Mouse (Mus musculus): ENCODE data around the gene Hoxa2. TPM values are rescaled to one million over a fixed set of nuclear protein-coding genes. Genes with fewer than 3 reads are reported as not detected.

Hoxa2 gene
- polyA plus RNA-seq (2017; shearing (Covaris generic)): not detected

DNA sequence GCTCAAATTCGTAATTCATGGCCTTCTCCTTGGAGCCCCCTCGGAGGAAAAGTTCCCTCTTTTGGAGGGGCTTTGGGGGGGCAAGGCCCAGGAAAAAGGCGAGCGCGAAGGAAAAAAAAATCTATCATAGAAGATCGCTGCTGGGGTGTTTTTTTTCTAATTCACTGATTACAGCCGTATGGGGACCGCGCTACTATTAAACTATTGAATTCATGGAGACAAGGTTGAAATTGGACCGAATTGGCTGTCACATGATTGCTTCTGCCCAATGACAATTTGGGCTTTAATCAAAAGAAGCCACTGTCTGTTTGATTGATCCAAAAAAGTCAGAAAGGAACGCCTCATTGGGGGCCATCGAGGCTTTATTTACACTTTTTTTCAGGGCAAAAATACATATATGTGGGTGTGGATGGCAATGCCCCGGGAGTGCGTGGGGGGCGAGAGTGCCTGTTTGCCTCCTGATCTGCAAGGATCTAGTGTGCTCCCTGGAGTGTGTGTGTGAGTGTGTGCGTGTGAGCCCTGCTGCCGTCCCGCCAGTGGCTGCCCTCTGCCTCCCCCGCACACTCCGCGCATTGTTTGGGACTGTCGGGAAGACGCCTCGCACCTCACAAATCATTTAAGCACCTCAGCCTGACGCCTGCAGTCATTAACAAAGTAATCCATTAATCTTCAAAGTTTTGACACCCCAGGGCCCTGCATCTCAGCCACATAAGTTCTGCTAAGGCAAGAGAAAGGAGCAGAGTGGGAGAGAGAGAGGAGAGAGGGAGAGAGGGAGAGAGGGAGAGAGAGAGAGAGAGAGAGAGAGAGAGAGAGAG is at the start of gene Hoxa2:
Gene Hoxa2 (minus strand): TSS at position 206 of the 815 bp plus-strand sequence.
- no peak for ATAC-seq

DNA sequence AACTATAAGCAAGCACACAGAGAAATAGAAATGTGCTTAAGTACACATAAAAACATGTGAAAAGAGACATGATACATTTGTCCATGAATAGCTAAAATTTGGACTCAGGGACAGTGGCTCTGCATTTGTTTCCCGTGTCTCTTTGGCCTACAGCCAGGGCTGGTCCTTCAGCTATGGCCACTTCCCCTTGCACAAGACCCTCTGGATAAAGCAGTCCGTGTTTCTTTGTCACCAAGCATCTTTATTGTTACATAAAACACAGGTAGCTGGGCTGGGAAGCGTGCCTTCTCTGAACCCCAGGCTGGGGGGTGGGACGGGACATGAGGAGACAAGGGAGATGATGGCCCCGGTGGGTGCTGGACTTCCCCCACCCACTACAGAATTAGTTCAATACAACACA is 49.6 kb upstream of the Hoxa2 start:
- no peak for ATAC-seq

DNA sequence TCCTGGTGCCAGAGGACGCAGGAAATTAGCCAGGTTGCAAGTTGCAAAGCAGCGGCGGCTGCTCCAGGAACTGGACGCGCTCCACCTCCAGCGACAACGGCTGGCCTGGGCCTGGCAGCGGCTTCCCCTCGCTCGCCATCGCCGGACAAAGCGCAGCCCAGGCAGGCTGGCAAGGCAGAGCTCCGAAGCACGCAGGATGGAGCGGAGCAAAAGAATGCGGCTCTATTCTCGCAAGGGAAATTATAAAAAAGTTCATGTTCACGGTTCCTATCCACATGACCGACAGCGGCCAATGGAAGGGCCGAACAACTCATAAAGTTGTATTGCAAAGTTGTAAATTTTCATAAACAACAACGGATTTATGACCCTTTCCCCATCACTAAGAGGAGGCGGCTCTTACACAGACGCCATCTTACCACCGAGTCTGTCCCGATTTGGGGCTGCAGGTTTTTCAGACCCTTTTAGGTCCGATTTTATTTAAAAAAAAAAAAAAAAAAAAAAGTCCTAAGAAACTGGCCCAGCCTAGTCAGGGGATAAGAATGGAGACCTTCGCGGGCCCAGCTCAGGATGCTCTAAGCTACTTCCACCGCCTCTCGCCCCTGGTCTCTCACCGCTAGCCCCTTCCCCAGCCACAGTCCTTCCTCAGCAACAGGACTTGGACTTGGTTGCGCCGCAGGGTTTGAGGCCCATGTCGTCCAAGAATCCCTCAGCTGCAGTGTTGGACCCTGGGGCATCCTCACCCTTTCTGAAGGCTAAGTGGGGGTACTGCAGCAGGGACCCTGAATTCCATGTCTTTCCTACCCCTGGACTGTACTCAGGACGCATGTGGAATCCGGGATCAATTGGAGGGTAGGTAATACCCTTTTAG is 48.7 kb upstream of the Hoxa2 start, which contains the start of the genes Hoxa3 and Gm28308:
Gene Hoxa3 (minus strand): TSS at position 218 of the 868 bp plus-strand sequence.
Gene Gm28308 (minus strand): TSS at position 221 of the 868 bp plus-strand sequence.
- ATAC-seq: no peak

DNA sequence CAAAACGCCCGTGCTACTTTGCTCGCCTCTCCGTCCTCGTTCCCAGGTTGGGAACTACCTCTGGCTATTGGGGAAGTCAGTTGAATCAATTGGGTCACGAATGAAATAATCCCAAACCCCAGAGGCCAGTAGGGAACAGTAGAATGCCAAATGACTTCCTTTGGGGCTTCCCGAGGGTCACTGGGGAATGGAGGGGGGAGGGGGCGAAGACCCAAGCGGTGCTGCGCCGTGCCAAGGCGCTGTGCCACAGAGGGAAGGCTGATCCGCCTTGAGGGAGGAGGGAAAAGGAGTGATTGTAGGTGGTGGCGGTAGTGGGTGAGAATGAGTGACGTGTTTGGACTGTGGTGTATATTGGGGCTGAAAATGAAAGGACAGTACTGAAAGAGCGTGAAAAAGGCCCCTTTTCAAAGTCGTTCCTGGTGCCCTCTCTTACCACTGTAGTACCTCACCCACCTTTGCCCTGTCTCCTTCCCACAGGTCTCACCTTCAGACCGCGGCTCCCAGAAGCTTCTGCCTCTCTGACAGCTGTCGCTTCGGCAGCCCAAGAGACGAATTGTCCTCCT is 48.0 kb upstream of the Hoxa2 start:
- ATAC-seq: peak; percentile 7

DNA sequence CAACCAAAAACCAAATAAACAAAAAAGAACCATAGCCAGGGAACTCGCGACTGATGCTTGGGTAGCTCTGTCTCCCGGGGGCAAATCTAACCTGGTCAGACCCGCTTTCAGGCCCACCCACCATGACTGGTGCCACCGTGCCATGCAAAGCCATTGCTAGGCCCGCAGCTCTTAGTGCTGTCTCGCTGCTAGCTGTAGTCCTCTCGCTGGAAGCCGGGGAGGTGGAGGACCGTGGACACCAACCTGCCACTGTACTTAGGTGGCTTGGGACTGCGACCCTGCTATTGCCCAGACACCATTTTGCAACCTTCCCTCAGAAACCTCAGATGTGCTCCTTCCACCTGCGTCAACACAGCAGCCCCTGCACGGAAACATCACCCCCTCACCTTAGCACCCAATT is 47.3 kb upstream of the Hoxa2 start:
- ATAC-seq: peak; percentile 17

DNA sequence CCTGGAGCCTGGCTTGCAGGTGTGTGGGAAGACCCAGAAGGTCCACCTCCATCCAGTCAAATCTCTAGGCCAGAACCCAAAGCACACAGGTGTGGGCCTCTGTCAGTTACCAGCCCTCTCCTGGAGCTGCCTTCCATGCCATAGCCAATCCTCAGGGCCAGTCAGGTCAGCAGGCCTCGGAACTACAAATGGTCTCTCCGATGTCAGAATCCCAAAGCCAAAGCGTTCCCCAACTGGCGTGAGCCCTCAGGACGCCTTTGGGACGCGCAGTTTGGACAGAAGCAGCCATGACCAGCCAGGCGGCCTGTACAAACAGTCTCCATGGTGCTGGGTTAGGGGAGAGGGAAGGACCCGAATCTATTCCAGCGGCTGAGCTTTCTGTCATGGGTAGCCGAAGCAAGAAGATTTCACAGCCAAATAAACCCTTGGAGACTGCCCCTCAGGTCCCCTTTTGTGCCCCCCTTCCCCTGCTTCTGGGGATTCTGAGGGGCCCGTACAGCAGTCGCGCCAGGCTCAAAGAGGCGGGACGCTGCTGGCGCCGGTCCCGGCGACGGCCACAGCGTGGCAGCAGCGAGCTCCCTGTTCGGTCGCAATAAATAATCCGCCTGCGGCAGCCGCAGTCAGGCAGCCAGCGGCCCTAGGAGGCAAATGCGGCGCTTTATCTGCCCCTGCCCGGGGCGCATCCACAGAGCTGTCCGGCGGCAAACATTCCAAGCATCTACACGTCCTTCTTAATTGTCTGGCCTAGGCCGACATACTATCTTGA is 46.7 kb upstream of the Hoxa2 start:
- peak; percentile 79 for ATAC-seq

DNA sequence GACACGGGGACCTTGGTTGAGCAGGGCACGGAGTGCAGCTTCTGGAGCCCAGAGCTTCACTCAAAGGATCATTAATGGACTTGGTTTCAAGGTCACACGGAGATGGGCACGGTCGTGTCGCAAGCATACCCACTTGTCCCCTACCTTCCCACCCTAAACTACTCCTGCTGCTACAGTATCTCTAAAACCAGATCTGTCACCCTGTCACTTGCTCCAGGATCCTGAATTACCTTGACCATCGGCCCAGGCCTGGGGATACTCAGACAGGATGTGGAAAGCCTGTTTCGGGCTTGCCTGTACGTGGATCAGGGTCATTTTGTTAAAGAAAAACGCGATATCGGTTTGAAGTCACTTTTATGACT is 45.0 kb upstream of the Hoxa2 start:
- no peak for ATAC-seq

DNA sequence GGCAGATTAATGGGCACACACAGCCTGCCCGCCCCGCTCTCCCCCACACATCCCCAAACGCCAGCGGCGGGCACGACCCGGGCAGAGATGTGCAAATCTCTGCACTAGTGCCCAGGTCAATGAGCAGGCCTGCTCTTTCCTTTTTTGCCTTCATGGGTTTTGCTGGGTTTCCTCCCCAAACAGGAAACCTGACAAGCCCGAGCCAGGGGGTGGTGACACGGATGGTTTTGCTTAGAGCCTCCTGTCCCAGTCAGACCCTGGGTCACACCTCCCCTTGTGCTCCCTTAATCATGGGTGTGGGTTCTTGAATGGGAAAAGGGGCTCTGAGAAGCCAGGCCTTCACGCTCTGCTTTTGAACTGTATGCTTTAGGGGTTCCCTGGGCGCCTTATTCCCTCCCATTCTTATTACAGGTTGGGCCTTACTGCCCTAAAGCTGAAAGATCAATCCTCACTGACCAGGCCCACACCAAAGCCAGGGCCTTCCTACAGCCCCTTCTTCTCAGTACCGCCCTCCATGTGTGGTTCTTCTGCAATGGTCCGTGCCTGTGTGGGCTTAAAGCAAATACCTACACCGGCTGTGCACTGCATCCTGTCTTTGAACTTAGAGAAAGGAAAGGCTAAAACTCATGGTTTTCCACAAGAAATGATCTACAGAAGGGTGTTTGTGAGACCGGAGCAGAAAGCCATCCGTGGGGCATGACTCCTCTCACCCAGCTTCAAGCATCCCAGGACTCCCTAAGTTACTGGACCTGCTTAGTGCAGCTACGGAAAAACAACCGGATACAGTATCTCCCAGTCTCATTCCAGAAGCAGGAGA is 44.4 kb upstream of the Hoxa2 start:
- no peak for ATAC-seq

DNA sequence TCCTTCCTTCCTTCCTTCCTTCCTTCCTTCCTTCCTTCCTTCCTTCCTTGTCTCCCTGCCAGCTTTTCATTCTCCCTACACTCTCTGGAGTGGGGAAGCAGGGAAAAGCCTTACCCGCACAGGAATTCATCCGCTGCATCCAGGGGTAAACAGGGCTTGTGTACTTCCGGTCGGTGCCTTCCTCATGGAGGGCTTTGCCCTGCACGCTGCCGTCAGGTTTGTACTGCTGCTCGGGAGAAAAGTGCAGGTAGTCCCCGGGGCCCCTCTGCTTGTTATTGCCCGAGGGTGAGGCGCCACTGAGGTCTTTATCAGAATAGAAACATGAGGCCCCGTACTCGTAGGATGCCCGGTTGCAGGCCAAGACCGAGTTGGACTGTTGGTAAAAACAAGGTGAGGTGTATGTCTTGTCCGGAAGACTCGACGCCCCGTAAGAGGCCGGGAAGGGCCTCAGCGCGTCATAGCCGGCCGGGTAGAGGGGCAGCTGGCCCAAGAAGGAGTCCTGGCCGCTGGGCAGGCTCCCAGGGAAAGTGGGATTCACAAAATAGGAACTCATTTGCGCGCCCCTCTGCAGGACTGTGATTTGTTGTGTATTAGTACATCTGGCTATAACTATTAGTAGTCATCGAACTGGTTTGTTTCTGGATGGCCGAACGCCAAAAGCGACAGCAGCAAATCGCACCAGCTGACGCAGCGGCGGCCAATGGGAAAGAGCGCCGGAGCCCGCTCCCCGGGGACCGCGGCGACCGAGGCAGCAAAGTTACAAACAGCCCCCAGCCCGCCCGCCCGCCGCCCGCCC is 43.6 kb upstream of the Hoxa2 start, which contains the start of gene Hoxa6:
Gene Hoxa6 (minus strand): TSS at position 651 of the 796 bp plus-strand sequence.
- ATAC-seq: no peak

DNA sequence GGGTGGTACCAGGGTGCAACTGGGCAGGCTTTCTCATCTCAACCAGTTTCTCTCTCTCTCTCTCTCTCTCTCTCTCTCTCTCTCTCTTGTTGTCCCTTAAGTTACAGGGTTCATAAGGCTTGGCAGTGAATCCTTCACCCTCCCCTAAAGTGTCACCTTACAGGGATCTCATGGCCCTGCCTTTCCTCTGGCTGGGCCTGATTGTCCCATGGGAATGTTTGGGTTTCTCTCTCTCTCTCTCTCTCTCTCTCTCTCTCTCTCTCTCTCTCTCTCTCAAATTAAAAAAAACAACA is 43.0 kb upstream of the Hoxa2 start:
- no peak for ATAC-seq

DNA sequence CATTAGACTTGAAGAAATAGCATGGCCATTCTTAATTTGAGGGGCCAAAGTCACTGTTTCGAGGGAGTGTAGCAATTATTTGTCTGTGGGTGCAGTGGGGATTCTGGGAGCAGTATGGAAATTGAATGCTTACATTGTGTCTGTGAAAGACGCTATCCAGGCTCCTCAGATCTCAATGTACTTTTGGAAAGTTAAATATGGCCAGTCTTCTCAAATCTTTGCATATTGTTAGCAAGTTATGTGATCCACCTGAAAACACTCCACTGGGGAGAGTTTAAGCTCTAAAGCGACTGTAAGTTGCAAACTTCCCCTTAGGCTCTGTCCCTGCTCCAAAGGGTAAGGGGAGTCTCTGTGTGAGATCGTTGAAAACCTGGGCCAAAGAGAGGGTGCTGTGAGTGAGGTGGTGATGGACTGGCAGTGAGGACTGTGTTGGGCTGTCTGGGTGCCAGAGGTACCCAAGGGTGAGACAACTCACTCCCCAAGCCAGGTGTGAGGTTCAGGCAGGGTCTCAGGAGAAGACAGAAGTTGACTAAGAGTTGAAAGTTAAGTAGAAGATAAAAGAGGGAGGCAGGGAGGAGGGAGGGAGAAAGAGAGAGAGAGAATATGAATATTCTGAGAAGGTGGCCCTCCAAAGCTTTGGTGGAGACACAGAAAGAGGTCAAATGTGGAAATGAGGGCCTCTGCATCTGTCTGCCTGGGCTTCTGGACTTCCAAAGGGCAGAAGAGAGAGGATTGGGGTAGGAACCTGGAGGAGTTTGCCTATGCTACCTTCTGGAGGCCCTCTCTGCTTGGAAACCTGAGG is 42.5 kb upstream of the Hoxa2 start:
- ATAC-seq: no peak

DNA sequence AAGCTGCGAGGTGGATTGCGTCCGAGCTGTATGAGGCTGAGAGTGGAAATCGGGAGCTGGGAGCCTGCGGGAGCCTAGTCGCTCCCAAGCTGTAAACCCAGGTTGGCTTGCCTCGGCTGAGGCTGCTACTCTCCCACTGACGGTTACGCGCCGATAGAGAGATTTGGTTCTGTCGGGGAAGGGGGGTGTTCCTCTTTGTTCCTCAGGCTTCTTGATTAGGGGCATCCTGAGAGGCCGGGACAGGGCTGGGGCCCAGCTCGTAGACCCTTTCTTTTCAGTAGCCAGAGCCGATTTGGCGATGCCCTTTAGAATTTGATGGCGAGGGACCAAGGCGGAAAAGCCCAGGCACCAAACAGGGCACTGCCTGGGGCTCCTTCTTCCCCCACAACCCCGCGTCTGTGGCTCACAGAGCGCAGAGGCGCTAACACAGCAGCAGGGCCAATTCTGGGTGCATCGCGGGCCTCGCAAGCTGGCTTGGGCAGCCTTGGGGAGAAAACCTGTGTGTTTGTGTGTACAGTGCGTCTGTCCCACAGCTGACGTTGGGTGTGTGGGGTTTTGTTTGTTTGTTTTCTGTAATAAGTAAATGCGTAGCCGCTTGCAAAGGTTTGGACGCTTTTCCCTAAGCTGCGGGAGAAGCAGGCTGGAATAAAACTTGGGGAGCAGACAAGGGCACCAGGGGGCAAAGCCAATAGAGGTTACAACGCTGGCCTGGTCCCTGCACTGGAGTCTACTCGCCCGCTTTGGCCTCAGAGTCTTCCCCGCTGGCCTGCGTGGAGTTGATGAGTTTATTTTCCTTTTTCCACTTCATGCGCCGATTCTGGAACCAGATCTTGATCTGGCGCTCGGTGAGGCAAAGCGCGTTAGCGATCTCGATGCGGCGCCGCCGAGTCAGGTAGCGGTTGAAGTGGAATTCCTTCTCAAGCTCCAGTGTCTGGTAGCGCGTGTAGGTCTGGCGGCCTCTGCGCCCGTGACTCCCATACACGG is 41.3 kb upstream of the Hoxa2 start:
- no peak for ATAC-seq

DNA sequence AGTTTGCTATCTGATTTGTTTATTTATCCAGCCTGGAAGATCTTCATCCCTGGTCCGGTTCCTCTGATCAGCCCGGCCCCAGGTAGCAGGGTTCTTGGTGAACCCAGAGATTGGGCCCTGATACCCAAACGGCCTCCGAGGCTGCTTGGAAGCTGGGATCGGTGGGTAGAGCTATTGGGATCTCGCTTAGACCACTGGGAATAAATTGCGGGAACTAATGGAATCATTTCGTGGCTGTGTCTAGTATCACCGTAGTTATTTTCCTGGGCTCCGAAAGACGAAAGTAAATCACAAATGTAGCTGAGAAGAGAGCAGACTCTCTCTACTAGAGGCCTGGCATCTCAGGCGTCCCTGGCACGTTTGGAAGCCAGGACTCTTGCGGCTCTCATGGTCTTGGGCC is 40.6 kb upstream of the Hoxa2 start:
- ATAC-seq: no peak

DNA sequence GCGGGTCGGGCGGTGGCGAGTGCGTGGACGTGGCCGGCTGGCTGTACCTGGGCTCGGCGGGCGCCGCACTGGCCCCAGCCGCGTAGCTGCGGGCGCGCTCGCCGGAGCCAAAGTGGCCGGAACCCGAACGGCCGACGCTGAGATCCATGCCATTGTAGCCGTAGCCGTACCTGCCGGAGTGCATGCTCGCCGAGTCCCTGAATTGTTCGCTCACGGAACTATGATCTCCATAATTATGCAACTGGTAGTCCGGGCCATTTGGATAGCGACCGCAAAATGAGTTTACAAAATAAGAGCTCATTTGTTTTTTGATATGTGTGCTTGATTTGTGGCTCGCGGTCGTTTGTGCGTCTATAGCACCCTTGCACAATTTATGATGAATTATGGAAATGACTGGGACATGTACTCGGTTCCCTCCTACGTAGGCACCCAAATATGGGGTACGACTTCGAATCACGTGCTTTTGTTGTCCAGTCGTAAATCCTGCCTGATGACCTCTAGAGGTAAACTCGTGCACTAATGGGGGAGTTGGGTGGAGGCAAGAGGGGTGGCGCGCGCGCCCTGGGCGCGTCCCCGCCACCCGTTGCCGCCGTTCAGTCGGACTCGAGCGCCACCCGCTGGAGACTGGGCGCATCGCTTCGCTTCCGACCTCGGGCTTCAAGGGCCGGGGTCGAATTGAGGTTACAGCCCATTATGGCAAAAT is 39.6 kb upstream of the Hoxa2 start, which contains the start of gene Hoxa5:
Gene Hoxa5 (minus strand): TSS at position 538 of the 703 bp plus-strand sequence.
- ATAC-seq: no peak

DNA sequence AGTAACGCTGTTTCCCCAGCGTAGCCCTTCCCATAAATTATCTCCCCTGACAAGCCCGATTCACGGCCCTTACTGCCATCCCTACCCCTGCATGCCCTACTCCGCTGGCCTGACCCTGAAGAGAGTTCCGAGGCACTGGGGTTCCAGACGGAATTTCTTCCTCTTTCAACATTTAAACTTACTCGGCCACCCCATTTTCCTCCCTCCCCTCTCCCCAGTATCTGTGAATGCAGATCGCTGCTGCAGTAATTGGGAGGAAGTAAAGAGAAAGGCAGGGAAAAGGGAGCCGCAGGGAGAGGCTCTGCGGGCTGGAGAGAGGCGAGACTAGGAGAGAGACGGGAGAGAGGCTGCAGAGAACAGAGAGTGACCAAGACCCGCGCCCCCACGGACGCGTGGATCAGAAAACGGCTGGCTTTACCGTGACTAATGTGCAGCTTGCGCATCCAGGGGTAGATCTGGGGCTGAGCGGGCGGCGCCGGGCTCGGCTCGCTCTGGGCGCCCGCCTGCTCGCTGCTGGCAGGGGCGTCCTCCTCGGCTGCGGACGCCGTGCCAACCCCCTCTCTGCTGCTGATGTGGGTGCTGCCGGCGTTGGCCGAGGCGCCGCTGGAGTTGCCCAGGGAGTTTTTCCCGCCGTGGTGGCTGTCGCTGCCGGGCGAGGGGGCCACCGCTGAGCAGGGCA is 38.9 kb upstream of the Hoxa2 start:
- ATAC-seq: no peak

DNA sequence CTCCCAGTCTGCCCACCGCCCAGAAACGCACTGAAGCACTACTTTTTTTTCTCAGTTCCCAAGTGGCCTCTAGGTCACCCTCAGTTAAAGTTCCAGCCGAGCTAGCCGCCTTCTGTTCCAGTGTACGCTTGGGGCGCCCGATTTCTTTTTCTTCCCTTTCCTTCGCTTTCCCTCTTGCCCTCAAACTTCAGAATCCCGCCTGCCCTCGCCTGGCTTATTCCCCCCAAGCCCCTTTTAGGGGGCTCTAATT is 38.4 kb upstream of the Hoxa2 start:
- no peak for ATAC-seq

DNA sequence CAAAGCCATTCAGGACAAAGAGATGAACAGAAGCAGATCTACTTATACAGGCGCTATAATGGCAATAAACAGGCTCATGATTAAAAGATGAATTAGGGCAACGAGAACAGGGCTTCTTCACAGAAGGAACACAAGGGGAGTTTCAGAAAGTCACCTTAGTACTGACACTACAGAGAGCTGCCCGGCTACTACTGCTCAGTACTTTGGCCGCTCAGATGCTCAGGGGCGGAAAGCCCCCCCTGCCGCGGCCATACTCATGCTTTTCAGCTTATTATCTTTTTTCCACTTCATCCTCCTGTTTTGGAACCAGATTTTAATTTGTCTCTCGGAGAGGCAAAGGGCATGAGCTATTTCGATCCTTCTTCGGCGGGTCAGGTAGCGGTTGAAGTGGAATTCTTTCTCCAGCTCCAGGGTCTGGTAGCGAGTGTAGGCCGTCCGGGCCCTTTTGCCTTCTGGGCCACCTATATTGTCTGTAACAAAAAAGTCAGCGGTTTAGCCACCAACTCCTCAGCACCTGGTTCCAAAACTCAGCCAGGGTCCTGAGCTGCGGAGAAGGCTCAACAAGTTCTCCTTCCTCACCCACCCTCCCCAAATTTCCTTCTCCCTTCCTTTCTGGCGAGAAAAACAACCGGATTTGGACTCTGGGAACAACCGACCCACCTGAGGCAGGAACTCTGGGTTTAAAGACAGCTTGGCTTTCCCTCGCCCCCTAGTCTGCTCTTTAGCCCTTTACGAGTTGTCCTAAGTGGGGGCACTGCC is 37.9 kb upstream of the Hoxa2 start:
- ATAC-seq: no peak

All from activated CD4-positive, CD25-positive, alpha-beta regulatory T cell, adult 4 months (primary cell).